Mouse (Mus musculus) embryonic stem cell, embryonic (primary cell): ENCODE results near the gene Antxr1.

ENCODE experiments used
- CTCF ChIA-PET, 4 experiments: fragments of 300-600 bp in 2 of 4; fragments of 350-600 bp in 2 of 4; sonication (Branson Sonifier 250); formaldehyde crosslinking; loops; one replicate each; lab custom pipeline; 2022; ENCODE audit warnings: inconsistent platforms in 2 of 4; lab: Charles Lee
- POLR2A ChIA-PET, 4 experiments: fragments of 300-600 bp in 2 of 4; fragments of 350-600 bp in 2 of 4; sonication (Branson Sonifier 250); formaldehyde crosslinking; loops; one replicate each; lab custom pipeline; 2022; ENCODE audit warnings: antibody characterized with exemption in 4 of 4, inconsistent platforms in 1 of 4; lab: Charles Lee

Gene Antxr1

DNA sequence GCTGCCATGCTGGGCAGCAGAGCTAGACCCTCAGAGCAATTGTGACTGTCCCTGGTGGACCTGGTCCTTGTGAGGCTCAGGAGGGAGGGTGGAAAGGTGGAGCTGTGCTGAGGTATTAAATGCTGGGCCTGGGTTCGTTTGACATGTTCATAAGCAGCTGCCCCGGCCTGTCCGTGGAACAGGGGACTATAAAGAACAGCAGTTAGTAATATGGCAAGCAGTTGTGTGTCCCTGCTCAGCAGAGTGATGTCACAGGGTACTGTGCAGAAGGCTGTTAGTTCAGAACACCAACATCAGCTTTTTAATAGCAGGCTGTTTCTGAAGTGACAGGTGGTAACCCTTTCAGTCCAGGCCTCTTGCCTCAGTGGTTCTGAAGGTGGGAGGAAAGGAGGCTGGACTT, 244.7 kb downstream of the Antxr1 start:
- ChIA-PET CTCF (interaction anchor here in 2 of 4 experiments (1.0 to 1.1 kb wide), 2 partner anchors 10 kb away, joined by 3 read pairs; no protein-coding TSS in a partner anchor), POLR2A (no interaction called here)

DNA sequence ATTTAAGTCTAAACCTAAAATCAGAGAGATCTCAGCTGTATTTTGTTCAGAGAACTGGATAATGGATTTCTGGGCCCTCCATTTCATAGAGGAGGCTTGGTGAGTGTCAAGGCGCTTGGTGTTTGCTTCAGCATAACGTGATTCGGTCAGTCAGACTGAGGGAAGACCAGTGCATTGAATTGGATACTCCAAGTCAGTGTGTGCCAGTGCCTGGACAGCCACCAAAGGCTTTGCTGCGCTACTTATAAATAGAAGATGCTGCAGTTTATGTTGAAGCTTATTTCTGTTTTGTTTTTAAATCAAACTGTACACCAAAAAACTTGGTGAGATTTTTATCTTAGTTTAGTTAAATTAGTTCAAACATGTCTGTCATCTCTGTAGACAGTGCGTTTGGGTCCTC, 247.3 kb downstream of the Antxr1 start:
- ChIA-PET CTCF (interaction anchor here in 1 of 4 experiments (2.1 kb wide), 1 partner anchor 13 kb away, joined by 9 read pairs; no protein-coding TSS in a partner anchor), POLR2A (interaction anchor here in 1 of 4 experiments (1.5 kb wide), 1 partner anchor 12 kb away, joined by 4 read pairs; no protein-coding TSS in a partner anchor)

DNA sequence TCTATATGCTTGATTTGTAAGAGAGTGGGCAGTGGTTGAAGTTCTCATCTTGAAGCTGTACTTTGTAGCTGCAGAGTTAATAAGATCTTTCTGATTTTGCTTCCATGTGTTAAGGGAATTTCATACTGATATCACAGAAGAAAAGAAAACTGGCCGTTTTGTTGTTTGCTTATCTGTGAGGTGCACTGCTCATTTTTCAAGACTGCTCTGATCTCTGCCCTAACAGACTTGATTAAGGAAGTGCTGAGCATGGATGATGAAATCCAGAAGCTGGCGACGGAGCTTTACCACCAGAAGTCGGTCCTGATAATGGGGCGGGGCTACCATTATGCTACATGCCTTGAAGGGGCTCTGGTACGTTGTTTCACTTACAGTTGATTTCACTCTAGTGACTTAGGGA, 250.6 kb downstream of the Antxr1 start:
- CTCF ChIA-PET, result interaction anchor here in 1 of 4 experiments (1.5 kb wide), 1 partner anchor 16 kb away, joined by 3 read pairs; no protein-coding TSS in a partner anchor

More for the DNA sequence above, 250.6 kb downstream of the Antxr1 start:
- POLR2A ChIA-PET, result interaction anchor here in 1 of 4 experiments (0.8 kb wide), 1 partner anchor 31 kb away, joined by 4 read pairs; no protein-coding TSS in a partner anchor
